Mouse (Mus musculus) ovary, postnatal 36 days (tissue): ENCODE measurements around the gene Gm6502.
"Not testable (repeated sequence)": the region's sequence is repeated elsewhere in the genome, so short reads cannot be mapped to it uniquely, and the experiment has no call there.

Experiments
- DNase-seq: peaks from one replicate; pipeline ENCODE4 v3.0.0; 2022; ENCODE audit warnings: low spot score, mixed read lengths

Gene Gm6502

DNA sequence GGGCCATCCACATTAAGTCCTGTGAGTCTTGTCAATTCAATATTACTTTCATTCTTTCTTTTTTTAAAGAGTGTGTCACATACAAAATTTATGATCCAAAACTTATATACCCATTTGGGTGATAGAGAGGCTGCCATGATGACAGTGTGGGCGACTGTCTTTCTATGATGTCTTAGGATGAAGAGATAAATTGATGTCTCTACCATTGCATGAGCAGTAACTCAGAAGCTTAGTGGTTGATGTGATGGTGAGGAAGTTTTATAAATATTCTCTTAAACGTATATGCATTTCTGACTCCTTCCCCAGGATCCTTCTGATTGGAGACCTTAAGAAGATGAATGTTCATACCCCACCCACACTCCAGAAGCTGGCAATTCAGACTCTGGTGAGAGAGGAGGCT is at the start of gene Gm6502:
Gene Gm6502 (plus strand): TSS at position 301 of the 400 bp plus-strand sequence.
- DNase-seq, result not testable (repeated sequence)

DNA sequence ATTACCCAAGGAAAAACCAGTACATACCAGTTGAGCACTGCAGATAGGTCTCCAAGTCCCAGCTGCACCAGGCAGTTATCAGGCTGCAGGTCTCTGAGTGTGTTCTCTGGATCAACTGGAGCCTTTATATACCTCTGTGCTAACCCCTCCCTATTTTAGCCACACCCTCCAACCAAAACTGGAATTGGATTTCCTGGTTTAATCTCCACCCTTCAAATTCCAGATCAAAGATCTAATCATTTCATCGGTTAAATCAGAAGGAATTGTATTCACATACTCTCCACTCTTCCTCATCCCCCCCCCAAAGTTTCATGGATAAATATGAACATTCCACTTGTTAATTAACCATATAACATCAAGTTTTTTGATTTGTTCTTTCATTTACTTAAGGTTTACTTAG is 7.5 kb upstream of the Gm6502 start, which contains the start of gene A430089I19Rik:
Gene A430089I19Rik (minus strand): TSS at position 101 of the 400 bp plus-strand sequence.
- DNase-seq, result not testable (repeated sequence)

DNA sequence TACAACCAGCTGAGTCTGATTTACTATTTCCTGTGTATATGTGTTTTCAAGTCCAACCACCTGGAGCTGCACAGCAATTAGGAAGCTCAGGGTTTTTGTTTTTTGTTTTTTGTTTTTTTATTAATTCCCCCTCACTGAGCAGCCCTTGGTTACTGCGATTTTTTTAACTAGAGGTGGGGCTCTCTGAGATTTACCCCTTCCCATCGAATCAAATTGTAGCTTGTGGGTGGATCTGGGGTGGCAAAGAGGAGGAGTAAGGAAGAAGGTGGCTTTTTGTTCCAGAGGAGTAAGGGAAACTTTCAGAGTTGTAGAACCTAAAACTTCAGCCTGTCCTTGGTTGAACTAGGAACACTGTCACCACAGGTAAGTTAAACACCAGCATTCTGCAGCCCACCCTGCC is 25.2 kb downstream of the Gm6502 start, which contains the start of gene AA792892:
Gene AA792892 (plus strand): TSS at position 301 of the 400 bp plus-strand sequence.
- not testable (repeated sequence) for DNase-seq
